Mouse (Mus musculus) CD4-positive, CD25-positive, alpha-beta regulatory T cell, adult 2 months (primary cell): ENCODE data around the gene Exoc7.

Experiments used
- DNase-seq: peaks from one replicate; pipeline ENCODE4 v3.0.0-alpha.2; 2012; ENCODE audit warnings: low read depth, low spot score

The Exoc7 gene

DNA sequence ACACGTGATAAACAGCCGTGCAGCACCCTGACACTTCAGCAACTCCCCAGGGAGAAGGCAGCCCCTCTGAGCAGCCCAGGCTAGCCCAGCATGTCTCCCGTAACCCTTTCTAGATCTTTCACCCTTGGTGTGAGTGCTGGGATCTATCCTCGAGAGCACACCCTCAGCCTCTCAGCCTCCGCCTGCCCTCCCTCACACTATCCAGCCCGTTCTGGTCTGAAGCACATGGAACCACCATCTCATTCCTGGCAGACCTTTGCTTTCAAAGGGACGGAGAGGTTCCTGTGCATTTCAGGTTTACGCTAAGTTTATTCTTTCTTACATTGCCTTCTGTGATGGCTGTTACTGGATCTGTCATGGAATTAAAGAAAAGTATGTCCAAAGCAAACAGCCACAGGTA lies 62.5 kb downstream of the Exoc7 start:
- DNase-seq = no peak

DNA sequence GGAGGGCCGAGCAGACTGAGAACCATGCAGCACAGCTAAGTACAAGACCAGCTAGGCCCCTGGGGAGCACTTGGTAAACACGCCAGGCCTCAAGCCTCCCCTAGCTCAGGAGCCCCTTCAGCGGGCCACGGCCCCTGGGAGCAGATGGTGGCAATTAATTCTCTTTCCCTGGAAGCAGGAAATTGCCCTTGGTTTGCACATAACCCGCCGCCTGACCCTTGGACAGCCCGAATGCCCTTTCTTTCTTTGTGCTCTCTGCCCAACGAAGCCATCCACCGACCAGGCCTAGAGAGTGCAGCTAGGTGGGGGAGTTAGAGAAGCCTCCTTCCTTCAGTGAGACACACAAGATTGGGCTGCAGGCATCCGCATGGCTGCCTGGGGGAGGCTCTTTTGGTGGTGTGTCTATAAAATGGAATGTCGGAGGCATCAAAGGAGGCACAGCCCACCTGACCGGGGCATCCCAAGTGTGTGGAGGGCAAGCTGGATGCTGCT lies 65.2 kb downstream of the Exoc7 start:
- no peak for DNase-seq

GRCm38 (mm10) chr11:116239797-116240196 lies 67.2 kb downstream of the Exoc7 start:
- no peak for DNase-seq
